Mouse (Mus musculus): Measurements from ENCODE around the gene Grip2.

GRCm38 (mm10) chr6:91798496-91798895 lies 28.6 kb downstream of the Grip2 start:
- TF ChIP-seq CTCF (IDR thresholded peaks at IDR 0.05; ENCODE audit: low read depth, low read length), result no peak
- TF ChIP-seq POLR2A (IDR thresholded peaks at IDR 0.05; ENCODE audit: borderline replicate concordance, low read depth, low read length), result no peak

Measured in bone marrow macrophage, adult 2 months (primary cell).